13 mouse cellular contexts compared by ENCODE assay signal in genomic region chr1:164722054-164722453, GRCm38 (mm10).
DNase-seq lines count a peak whose midpoint lies in the region; ATAC-seq lines count a peak whose summit lies in the region.
"Had no signal": no experiment of that assay in that cellular context is flagged by ENCODE, and none has a peak within 500 bp of the region (broad histone marks: within the 10 kb centered on the region; RNA-seq: fewer than 3 reads in every experiment).

No protein-coding gene starts in this region.

- WGBS in midbrain, embryonic 10.5 days = 4% methylated on average over 1 of the region's 1 CpGs
- WGBS in midbrain, embryonic 11.5 days = 3% methylated on average over 1 of the region's 1 CpGs

- no peaks in the 10 kb centered on the region for H3K9me3 ChIP-seq in midbrain, embryonic 10.5 days (replicated peaks)
- H3K9me3 ChIP-seq in midbrain, embryonic 11.5 days (ENCODE audit: control insufficient read depth, low read length) = no peaks in the 10 kb centered on the region
- H3K9me3 ChIP-seq: midbrain, embryonic 15.5 days had no signal

- H3K36me3 ChIP-seq in midbrain, embryonic 10.5 days = no peaks in the 10 kb centered on the region
- no peaks in the 10 kb centered on the region for H3K36me3 ChIP-seq in midbrain, embryonic 11.5 days (ENCODE audit: control insufficient read depth, insufficient read depth, low read length)
- H3K36me3 ChIP-seq: midbrain, embryonic 15.5 days had no signal

- no peaks in the 10 kb centered on the region for H3K27me3 ChIP-seq in midbrain, embryonic 10.5 days (ENCODE audit: low read depth, poor library complexity, severe bottlenecking)
- no peaks in the 10 kb centered on the region for H3K27me3 ChIP-seq in midbrain, embryonic 11.5 days (ENCODE audit: control insufficient read depth, insufficient read depth, low read length)
- H3K27me3 ChIP-seq: midbrain, embryonic 15.5 days had no signal

- H3K9ac ChIP-seq in midbrain, embryonic 11.5 days (ENCODE audit: low read length) = no peak overlapping the region
- H3K9ac ChIP-seq: liver, embryonic 14.5 days; midbrain, embryonic 15.5 days had no signal

- peak; percentile 17 for DNase-seq in midbrain, embryonic 10.5 days (ENCODE audit: low spot score)
- no peak for DNase-seq in midbrain, embryonic 11.5 days (ENCODE audit: low spot score, missing footprints)
- DNase-seq in frontal cortex, postnatal 14 days (ENCODE audit: low spot score in 2 of 2) = peak; percentile 36 to 55
- DNase-seq in left cerebral cortex, adult 18-20 months (ENCODE audit: low spot score in 2 of 2) = peak; percentile 63 to 73
- peak; percentile 65 to 76 for DNase-seq in right cerebral cortex, postnatal 36 days (ENCODE audit: low spot score in 2 of 2)
- DNase-seq in cerebellum, postnatal 25 days = no peak
- no peak for DNase-seq in c-Kit-positive CD71-positive TER-119-positive erythroid progenitor cells, embryonic 14.5 days (ENCODE audit: low spot score)
- no peak for DNase-seq in lung, postnatal 4 days
- DNase-seq: adrenal gland, postnatal 25 days; kidney, adult 2 months; thymus, postnatal 25 days had no signal

- H3K4me2 ChIP-seq in midbrain, embryonic 11.5 days = no peak overlapping the region
- H3K4me2 ChIP-seq: midbrain, embryonic 15.5 days had no signal

- peaks cover 17% of the 10 kb centered on the region for H3K4me1 ChIP-seq in midbrain, embryonic 10.5 days
- peaks cover 4% of the 10 kb centered on the region for H3K4me1 ChIP-seq in midbrain, embryonic 11.5 days (ENCODE audit: control insufficient read depth, insufficient read depth, low read length)

- H3K27ac ChIP-seq in midbrain, embryonic 10.5 days (replicated peaks) = 0 out of 2 replicates have a peak overlapping the region, but pooled peaks have one; percentile 42
- no peak overlapping the region for H3K27ac ChIP-seq in midbrain, embryonic 11.5 days (ENCODE audit: low read depth, low read length)
- H3K27ac ChIP-seq: liver, embryonic 14.5 days; midbrain, embryonic 15.5 days had no signal

- ATAC-seq in midbrain, embryonic 11.5 days (ENCODE audit: low FRiP score) = no peak; the same call in 1 of the 2 replicates
- ATAC-seq: midbrain, embryonic 15.5 days had no signal

- no peak overlapping the region for H3K4me3 ChIP-seq in midbrain, embryonic 10.5 days
- no peak overlapping the region for H3K4me3 ChIP-seq in midbrain, embryonic 11.5 days (ENCODE audit: low read depth, low read length)
- H3K4me3 ChIP-seq: midbrain, embryonic 15.5 days had no signal

Comparison
In these comparisons a context has a peak if more than half of its experiments do, and no peak if none do; other contexts are left out.
1. DNase-seq: peak in midbrain, embryonic 10.5 days (single experiment), frontal cortex, postnatal 14 days (2 of 2), left cerebral cortex, adult 18-20 months (2 of 2) and right cerebral cortex, postnatal 36 days (2 of 2); none in midbrain, embryonic 11.5 days (single experiment), cerebellum, postnatal 25 days (0 of 2), c-Kit-positive CD71-positive TER-119-positive erythroid progenitor cells, embryonic 14.5 days (single experiment) and lung, postnatal 4 days (0 of 2).